Mouse (Mus musculus): ENCODE data around the gene Tbxa2r.

Tbxa2r gene

DNA sequence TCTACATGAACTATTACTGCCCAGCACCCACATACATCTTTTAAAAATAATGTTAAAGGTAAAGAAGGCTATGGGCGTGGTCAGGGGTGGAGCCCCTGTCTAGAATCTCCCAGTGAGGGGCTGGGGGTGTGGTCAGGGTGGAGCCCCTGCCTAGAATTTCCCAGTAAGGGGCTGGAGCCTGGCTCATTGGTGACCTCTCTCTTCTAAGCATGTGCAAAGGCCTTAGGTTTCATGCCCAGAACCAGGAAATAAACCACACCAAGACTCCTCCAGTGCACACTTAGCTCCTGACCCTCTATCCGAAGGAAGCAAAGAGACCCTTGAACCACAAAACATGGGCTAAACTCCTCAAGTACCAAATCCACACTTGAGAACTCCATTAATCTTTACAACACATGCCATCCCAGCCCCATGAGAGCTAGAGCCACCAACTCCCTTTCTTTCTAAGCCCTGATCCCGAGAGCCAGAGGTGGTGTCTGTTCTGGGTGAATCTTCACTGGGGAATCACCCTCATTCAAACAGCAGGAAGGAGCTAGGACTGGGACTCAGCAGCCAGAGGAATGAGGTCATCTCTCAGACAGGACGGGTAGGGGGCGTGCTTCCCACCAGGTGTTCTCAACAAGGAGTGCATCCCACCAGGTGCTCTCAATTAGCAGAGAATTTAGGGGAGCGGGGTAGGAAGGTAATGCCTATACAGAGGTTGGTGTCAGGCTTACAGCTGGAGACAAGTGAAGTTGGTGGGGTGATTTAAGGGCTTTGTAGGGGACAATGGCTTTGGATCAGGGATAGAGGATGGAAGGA lies 48.2 kb downstream of the Tbxa2r start:
- DNase-seq: peak; percentile 67

DNA sequence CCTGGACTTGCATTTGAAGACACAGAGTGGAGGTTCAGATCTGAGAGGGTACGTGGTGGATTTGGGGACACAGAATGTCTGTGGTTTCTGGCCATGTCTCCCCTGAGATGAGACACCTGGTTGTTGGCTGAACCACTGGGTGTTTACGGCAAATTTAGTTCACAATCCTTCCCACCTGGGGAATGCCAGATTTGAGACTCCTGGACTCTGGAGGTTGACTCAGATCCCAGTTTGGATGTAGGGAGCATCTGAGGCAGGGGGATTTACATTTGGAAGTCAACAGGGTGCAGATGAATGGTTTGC lies 48.8 kb downstream of the Tbxa2r start:
- no peak for DNase-seq

DNA sequence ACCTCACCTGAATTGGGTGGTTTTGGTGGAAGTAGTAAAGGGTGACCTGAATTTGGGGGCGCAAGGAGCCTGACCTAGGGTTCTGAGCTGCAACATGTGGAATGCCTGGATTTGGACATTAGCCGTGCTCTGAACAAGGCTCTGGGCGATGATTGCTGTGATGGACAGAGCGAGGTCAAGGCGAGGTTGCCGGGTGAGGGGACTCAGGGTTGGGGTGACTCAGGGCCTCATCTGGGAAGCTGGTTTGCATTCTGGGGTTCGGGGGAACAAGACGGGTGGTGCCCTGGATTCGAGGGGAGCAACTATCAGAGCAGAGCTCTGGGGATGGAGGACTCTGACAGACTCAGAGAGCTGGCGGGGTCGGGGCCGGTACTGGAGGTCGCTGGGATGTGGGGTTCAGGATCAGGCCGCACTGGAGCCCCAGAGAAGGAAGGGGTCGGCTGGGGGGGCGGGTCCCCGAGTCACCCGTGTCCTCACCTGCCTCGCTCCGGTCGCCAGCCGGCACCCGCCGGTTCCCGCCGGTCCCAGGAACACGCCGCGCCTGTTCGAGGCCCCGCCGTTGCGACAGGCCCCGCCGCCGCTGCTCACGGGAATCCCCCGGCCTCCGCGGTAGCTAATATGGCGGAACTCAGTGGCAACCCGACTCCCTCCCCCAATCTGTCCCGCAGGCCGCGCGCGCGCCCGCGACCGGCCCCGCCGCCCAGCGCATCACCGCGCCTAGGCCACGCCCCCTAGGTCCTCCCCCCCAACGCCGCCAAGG lies 49.4 kb downstream of the Tbxa2r start, which contains the start of gene Fzr1:
Gene Fzr1 (minus strand): TSS at position 724 of the 760 bp plus-strand sequence.
- no peak for DNase-seq

DNA sequence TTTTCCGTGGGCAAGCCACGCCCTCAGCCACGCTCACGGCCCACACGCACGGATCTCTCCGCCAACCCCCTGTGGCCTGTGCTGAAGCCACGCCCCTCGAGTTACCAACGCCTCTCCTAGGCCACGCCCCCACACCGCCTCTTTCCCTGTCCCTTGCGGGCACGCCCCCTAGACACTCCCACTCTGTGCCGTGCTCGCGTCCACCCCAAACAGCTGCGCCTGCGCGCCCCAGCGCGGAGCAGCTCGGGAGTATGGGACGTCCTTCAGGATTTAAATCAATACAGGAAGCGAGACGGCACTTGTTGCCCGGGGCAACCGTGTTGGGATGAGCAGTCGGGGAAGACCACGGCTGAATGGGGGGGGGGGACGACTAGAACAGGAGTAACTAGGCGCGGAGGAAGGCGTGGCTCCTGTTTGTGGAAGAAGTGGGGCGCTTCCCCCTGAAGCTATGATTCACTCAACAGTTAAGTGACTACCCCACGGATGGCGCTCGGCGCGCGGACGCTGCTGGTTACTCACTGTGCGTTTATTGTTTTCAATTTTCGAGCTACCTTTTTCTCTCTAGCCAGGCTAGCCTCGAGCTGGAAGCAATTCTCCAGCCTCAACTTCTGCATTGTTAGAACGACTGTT lies 50.1 kb downstream of the Tbxa2r start:
- peak; percentile 100 for DNase-seq

DNA sequence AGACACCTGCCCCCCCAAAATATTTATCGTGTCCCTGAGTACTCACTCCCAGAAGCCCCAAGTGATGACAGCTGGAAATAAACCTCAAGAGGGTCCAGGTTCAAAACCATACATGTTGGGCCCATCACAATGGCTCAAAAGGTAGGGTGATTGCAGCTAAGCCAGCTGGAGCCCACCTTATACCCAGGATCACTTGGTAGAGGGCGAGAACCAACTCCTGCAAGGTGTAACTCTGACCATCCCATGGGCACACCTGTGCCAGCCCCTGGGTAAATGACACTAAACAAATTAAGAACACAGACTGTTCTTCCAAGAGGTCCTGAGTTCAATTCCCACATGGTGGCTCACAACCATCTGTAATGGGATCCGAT lies 50.6 kb downstream of the Tbxa2r start:
- peak; percentile 72 for DNase-seq

DNA sequence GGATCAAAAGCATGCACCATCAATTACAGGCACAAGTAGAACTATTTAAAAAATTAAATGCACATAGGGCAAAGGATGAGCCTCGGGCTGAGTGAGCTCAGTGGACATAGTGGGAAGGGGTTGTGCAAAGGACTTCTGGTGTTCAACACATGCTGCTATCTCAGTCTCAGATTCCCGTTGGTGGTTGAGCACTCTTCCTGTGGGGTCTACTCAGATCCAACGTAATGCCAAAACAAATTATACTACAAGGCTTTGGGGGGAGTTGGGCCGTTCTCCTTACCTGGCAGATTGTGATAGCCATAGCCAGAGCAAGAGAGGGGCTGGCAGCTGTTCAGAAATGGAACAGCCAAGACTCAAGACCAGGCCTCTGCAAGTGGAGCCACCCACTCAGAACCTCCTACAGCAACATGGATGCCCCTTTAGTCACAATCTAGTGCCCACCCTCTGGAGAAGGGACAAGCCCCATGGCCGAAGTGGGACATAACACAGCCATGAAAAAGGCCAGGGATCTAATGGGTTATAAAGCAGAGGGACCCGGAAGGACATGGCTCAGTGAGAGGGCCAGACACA lies 51.4 kb downstream of the Tbxa2r start:
- peak; percentile 71 for DNase-seq

DNA sequence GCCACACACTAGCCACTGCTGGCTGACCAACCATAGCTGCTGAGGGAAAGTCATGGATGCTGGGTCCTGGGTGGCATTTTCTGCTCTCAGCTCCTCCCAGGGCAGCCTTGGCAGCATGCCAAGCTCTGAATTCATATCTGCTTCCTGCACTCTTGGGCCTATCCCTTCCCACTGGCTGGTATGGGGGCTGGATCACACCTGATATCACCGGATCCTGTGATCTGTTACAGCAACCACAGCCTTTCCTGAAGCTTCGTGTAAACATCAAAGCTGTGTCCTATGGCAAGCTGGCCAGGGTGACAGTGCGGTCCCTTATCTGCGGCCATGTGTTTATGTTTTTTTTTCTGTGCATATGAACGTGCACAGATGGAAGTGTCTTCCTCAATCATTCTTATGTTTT lies 53.5 kb downstream of the Tbxa2r start:
- peak; percentile 62 for DNase-seq

DNA sequence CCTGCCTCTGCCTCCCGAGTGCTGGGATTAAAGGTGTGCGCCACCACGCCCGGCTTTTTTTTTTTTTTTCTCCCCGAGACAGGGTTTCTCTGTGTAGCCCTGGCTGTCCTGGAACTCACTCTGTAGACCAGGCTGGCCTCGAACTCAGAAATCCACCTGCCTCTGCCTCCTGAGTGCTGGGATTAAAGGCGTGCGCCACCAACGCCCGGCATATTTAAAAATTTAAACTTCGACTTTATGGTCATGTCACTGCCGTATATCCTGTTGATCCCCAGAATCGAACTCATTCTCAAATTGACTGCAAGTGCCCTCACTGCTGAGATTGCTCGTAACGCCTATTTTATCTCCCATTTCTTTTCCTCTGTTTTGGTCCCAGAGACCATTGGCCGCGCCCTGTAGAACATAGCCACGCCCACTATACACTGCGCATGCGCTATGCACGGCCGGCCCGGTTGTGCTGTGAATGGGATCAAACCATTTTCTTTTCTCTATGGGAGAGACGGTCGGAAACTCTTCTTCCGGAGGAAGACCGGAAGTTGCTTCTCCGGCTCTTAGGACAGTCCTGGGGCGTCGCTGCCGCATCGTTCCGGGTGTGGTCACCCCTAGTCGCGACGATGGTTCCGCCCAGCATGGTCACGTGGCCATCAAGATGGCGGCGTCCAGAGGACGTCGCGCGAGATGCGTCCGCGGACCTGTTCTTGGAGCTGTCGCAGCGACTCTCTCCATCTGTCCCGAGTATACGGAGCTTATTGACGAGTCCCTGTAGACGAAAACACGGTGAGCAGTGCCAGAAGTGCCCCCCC lies 55.5 kb downstream of the Tbxa2r start, which contains the start of the genes Dohh and Gm48551:
Gene Dohh (plus strand): TSS at position 627 of the 803 bp plus-strand sequence.
Gene Gm48551 (plus strand): TSS at position 665 of the 803 bp plus-strand sequence.
- peak; percentile 99 for DNase-seq

DNA sequence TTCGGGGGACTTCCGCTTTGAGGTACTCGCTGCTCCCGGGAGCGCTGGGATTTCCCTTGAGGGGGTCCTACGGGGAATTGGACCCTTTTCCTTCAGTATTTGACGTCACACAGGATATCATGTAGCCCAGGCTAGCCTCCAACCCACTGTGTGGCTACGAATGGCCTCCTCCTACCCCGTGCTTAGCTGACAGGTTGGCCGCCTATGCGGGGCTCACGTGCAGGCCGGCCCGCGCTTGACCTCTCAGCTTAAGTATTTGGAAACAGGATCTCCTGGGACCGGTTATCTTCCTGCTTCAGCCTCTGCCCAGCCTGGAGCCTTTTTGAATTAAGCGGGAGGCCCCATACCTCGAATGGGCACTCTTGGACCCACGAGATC lies 56.1 kb downstream of the Tbxa2r start:
- DNase-seq: no peak
